Mouse (Mus musculus) lung, embryonic 15.5 days (tissue): ENCODE results near the gene Cfi. TPM values are rescaled to one million over a fixed set of nuclear protein-coding genes. Genes with fewer than 3 reads are reported as not detected.

Source experiments
- ATAC-seq: fragments of 200-750 bp; cut with Nextera tagmentation; 2 replicates; pipeline ENCODE4 v1.8.0; 2017; ENCODE audit warnings: moderate number of reproducible peaks, borderline replicate concordance; ENCODE audit not compliant: low FRiP score, low TSS enrichment; ENCODE audit errors: extremely low read depth
- H3K27ac ChIP-seq: fragments of 300-500 bp; sonication (generic); 2 replicates; pipeline ENCODE4 v1.5.1; 2015; ENCODE audit warnings: moderate library complexity, mild to moderate bottlenecking, inconsistent platforms
- H3K27me3 ChIP-seq: fragments of 300-500 bp; sonication (generic); 2 replicates; pipeline ENCODE4 v1.6.1; 2015; ENCODE audit warnings: inconsistent platforms
- H3K36me3 ChIP-seq: fragments of 300-500 bp; sonication (generic); 2 replicates; pipeline ENCODE4 v1.6.1; 2015; ENCODE audit warnings: inconsistent platforms
- H3K4me1 ChIP-seq: fragments of 300-500 bp; sonication (generic); 2 replicates; pipeline ENCODE4 v1.6.1; 2015; ENCODE audit warnings: inconsistent platforms
- H3K4me2 ChIP-seq: fragments of 300-500 bp; sonication (generic); 2 replicates; pipeline ENCODE4 v1.6.1; 2015; ENCODE audit warnings: inconsistent platforms, mild to moderate bottlenecking, moderate library complexity
- H3K4me3 ChIP-seq: fragments of 300-500 bp; sonication (generic); 2 replicates; pipeline ENCODE4 v1.5.1; 2015; ENCODE audit warnings: mild to moderate bottlenecking, inconsistent platforms
- H3K9ac ChIP-seq: fragments of 300-500 bp; sonication (generic); 2 replicates; pipeline ENCODE4 v1.6.1; 2015; ENCODE audit warnings: inconsistent platforms
- H3K9me3 ChIP-seq: fragments of 300-500 bp; sonication (generic); 2 replicates; pipeline ENCODE4 v1.6.1; 2016; ENCODE audit warnings: inconsistent platforms
- WGBS: fragments of 180-500 bp; shearing (Covaris S2); methylation state at CpG from one replicate; pipeline ENCODE4 v1.1.7; 2015; 5-methylcytosine and 5-hydroxymethylcytosine counted together
- polyA plus RNA-seq: library from polyadenylated mRNA; unstranded; fragments of >200 nt; fragmentation: Nextera tagmentation; extraction: Ambion mirVana; gene quantifications from 2 replicates; pipeline ENCODE4 v1.2.1, GENCODE M21; 2015

The Cfi gene
- polyA plus RNA-seq, 1 experiment from 2014 or later: 19.8 TPM

DNA sequence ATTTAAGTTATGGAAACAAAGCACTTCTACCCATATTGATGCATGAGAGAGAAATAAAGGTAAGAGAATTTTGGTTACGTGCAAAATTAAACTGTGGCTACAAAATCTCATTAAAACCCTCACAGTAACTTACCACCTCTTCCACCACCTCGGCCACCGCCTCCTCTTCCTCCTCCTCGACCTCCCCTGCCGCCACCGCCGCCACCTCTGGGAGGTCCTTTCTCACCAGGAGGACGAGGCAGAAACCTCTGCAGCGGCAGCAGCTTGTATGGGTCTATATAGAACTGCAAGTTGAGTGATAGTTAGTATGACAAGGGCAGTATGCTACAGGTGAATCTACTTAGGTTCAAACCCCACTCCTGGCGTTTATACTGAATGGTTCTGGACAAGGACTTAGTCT lies 9.0 kb upstream of the Cfi start:
- Histone ChIP-seq H3K4me3 (no peak overlapping the region), H3K27me3 (no peaks in the 10 kb centered on the region), H3K36me3 (peaks cover 55% of the 10 kb centered on the region), H3K4me2 (no peak overlapping the region), H3K9ac (no peak overlapping the region), H3K27ac (no peak overlapping the region), H3K9me3 (no peaks in the 10 kb centered on the region), H3K4me1 (peaks cover 17% of the 10 kb centered on the region)
- ATAC-seq: no peak
- WGBS: 88% methylated on average over 10 of the region's 10 CpGs

GRCm38 (mm10) chr3:129827691-129828090 lies 8.0 kb upstream of the Cfi start:
- H3K4me2 ChIP-seq: no peak overlapping the region
- H3K27ac ChIP-seq: no peak overlapping the region
- H3K9ac ChIP-seq: no peak overlapping the region
- H3K27me3 ChIP-seq: no peaks in the 10 kb centered on the region
- ATAC-seq: no peak
- peaks cover 18% of the 10 kb centered on the region for H3K4me1 ChIP-seq
- WGBS: 93% methylated on average over 5 of the region's 5 CpGs
- no peak overlapping the region for H3K4me3 ChIP-seq
- peaks cover 55% of the 10 kb centered on the region for H3K36me3 ChIP-seq
- H3K9me3 ChIP-seq: no peaks in the 10 kb centered on the region

DNA sequence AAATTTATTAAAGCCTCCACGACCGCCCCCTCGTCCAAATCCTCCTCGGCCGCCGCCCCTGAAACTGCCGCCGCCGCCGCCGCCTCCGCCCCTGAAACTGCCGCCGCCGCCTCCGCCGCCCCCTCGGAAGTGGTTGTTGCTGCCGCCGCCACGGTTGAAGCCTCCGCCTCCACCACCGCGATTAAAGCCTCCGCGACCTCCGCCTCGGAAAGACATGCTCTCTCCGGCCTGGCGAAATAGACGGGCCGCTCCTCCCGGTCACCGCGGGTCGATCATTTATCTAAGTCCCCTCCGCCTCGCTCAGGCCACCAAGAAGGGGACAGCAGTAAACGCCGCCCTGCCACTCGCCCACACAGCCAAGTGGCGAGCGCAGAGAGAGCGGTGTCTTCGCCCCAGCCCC lies 5.1 kb upstream of the Cfi start:
- Histone ChIP-seq H3K9ac (peak overlapping the region; percentile 86), H3K4me3 (peak overlapping the region; percentile 99), H3K36me3 (peaks cover 29% of the 10 kb centered on the region), H3K9me3 (no peaks in the 10 kb centered on the region), H3K27me3 (no peaks in the 10 kb centered on the region), H3K4me2 (peak overlapping the region; percentile 66), H3K4me1 (peaks cover 18% of the 10 kb centered on the region), H3K27ac (peak overlapping the region; percentile 90)
- under 1% methylated on average over 41 of the region's 45 CpGs for WGBS
- ATAC-seq: peak; percentile 1; the same call in 1 of the 2 replicates

DNA sequence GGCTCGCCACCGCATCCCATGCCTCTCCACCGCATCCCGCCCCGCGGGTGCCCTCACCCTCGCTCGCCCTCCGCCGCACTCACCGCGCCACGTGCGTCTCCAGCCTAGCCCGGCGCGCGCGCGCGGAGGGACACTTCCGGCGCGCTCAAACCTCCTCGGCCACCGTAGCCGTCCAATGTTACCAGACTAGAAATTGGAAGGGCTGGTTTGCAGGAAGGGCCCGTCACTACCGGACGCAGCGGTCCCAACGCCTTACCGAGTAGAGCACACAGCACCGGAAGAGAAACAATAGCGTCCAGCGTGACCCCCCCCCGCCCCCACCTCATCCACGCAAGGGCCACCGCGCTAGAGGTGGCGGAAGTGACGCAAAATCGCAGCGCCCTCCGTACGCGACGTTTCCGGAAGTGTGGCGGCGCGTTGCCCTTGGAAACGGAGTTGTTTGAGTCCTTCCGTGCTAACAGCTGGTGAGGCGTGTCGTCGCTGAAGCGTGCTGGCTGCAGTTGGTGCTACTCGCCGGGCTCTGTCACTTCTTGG lies 4.6 kb upstream of the Cfi start, which contains the start of gene Gar1:
Gar1 (minus strand) TSS at position 362 of the 534 bp plus-strand sequence.
- Histone ChIP-seq H3K36me3 (peaks cover 25% of the 10 kb centered on the region), H3K4me3 (peak within 1 kb of the TSS; percentile 99), H3K27me3 (no peaks in the 10 kb centered on the region), H3K9ac (peak within 1 kb of the TSS; percentile 86), H3K4me2 (peak within 1 kb of the TSS; percentile 69), H3K27ac (peak within 1 kb of the TSS; percentile 90), H3K9me3 (no peaks in the 10 kb centered on the region), H3K4me1 (peaks cover 18% of the 10 kb centered on the region)
- peak; percentile 93 for ATAC-seq
- under 1% methylated on average over 60 of the region's 60 CpGs for WGBS

- Histone ChIP-seq H3K9me3 (no peaks in the 10 kb centered on the region), H3K4me3 (peak overlapping the region; percentile 15), H3K27ac (peak overlapping the region; percentile 60), H3K9ac (no peak overlapping the region), H3K4me2 (peak overlapping the region; percentile 45), H3K27me3 (no peaks in the 10 kb centered on the region), H3K4me1 (peaks cover 3% of the 10 kb centered on the region; the same call in 1 of the 2 replicates), H3K36me3 (no peaks in the 10 kb centered on the region)
- ATAC-seq: peak; percentile 50; the same call in 1 of the 2 replicates
- 10% methylated on average over 11 of the region's 11 CpGs for WGBS
Measured at GRCm38 (mm10) chr3:129836051-129836697, 490 bp downstream of the Cfi start.

- no peak overlapping the region for H3K4me3 ChIP-seq
- no peaks in the 10 kb centered on the region for H3K9me3 ChIP-seq
- no peak for ATAC-seq
- H3K36me3 ChIP-seq: no peaks in the 10 kb centered on the region
- no peak overlapping the region for H3K27ac ChIP-seq
- WGBS: 64% methylated on average over 6 of the region's 6 CpGs
- no peaks in the 10 kb centered on the region; the same call in 1 of the 2 replicates for H3K4me1 ChIP-seq
- no peak overlapping the region for H3K9ac ChIP-seq
- H3K4me2 ChIP-seq: peak overlapping the region; percentile 45
- no peaks in the 10 kb centered on the region for H3K27me3 ChIP-seq
Measured at GRCm38 (mm10) chr3:129836965-129837364, 1.3 kb downstream of the Cfi start.

- no peak overlapping the region for H3K27ac ChIP-seq
- no peaks in the 10 kb centered on the region for H3K36me3 ChIP-seq
- no peak overlapping the region for H3K9ac ChIP-seq
- H3K4me2 ChIP-seq: no peak overlapping the region
- H3K27me3 ChIP-seq: no peaks in the 10 kb centered on the region
- 42% methylated on average over 7 of the region's 7 CpGs for WGBS
- H3K4me3 ChIP-seq: no peak overlapping the region
- no peaks in the 10 kb centered on the region for H3K9me3 ChIP-seq
- no peaks in the 10 kb centered on the region; the same call in 1 of the 2 replicates for H3K4me1 ChIP-seq
- ATAC-seq: no peak
Measured at GRCm38 (mm10) chr3:129838017-129838416, 2.3 kb downstream of the Cfi start.

- Histone ChIP-seq H3K27ac (no peak overlapping the region), H3K4me3 (no peak overlapping the region), H3K36me3 (no peaks in the 10 kb centered on the region), H3K4me2 (no peak overlapping the region), H3K27me3 (no peaks in the 10 kb centered on the region), H3K9me3 (no peaks in the 10 kb centered on the region), H3K9ac (no peak overlapping the region), H3K4me1 (no peaks in the 10 kb centered on the region)
- no peak for ATAC-seq
- 63% methylated on average over 2 of the region's 2 CpGs for WGBS
Measured at GRCm38 (mm10) chr3:129845868-129846267, 10.2 kb downstream of the Cfi start.

DNA sequence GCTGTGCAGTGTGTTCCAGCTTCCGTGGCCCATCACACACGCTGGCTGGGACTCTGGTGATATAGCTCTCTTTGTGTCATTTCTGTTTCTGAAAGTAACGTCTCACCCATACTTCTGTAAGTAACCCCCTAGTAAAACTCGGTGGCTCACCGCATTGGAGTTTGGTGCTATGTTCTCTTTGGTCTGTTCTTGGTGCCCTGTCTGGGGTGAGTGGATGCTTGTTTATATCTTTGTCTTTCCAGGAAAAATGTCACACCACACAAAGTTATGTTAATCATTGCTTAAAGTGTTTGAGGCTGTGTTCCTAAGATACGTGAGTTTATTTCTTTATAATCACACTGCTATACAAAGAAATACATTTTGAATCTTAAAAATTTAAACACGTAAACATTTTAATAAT lies 11.2 kb downstream of the Cfi start:
- H3K4me1 ChIP-seq: no peaks in the 10 kb centered on the region
- no peaks in the 10 kb centered on the region for H3K9me3 ChIP-seq
- no peak overlapping the region for H3K9ac ChIP-seq
- 75% methylated on average over 7 of the region's 7 CpGs for WGBS
- no peaks in the 10 kb centered on the region for H3K36me3 ChIP-seq
- H3K4me3 ChIP-seq: no peak overlapping the region
- H3K27me3 ChIP-seq: no peaks in the 10 kb centered on the region
- no peak overlapping the region for H3K27ac ChIP-seq
- ATAC-seq: no peak
- H3K4me2 ChIP-seq: no peak overlapping the region

DNA sequence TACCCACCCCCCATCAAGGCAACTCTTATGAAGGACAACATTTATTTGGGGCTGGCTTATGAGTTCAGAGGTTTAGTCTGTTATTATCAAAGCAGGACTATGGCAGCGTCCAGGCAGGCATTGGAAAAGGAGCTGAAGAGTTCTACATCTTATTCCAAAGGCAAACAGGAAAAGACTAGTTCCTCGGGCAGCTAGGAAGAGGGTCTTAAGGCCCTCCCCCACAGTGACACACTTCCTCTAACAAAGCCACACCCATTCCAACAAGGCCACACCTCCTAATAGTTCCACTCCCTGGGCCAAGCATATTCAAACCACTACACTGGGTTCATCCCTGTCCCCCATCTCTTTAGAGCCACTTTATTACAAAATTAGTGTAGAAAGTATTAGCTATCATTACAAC lies 26.9 kb downstream of the Cfi start:
- Histone ChIP-seq H3K36me3 (no peaks in the 10 kb centered on the region), H3K9me3 (no peaks in the 10 kb centered on the region), H3K4me1 (no peaks in the 10 kb centered on the region), H3K27me3 (no peaks in the 10 kb centered on the region), H3K4me3 (no peak overlapping the region), H3K27ac (no peak overlapping the region), H3K4me2 (no peak overlapping the region), H3K9ac (no peak overlapping the region)
- ATAC-seq: no peak
- 63% methylated on average over 2 of the region's 2 CpGs for WGBS

DNA sequence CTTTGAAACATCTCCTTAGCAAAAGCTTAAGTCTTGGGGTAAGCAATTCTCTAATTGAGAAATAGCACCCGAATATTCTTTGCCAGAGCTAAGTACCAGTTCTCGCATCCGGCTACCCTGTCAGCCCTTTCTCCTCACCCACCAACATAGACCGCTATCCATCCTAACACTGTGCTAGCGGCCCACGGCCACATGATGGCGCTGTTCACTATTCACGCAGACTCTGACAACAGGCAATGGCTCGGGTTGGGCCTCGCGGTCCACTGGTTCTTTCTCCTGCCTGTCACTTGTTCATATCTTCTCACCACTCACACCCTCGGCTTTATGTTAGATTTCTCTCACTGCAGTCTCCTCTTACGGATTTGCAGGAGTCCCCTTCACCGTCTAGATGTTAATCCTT lies 28.0 kb downstream of the Cfi start:
- H3K4me1 ChIP-seq: no peaks in the 10 kb centered on the region
- no peak overlapping the region for H3K4me3 ChIP-seq
- H3K9ac ChIP-seq: no peak overlapping the region
- H3K4me2 ChIP-seq: no peak overlapping the region
- H3K27ac ChIP-seq: no peak overlapping the region
- no peaks in the 10 kb centered on the region for H3K27me3 ChIP-seq
- WGBS: 45% methylated on average over 14 of the region's 14 CpGs
- no peaks in the 10 kb centered on the region for H3K36me3 ChIP-seq
- H3K9me3 ChIP-seq: no peaks in the 10 kb centered on the region
- no peak for ATAC-seq

- Histone ChIP-seq H3K36me3 (no peaks in the 10 kb centered on the region), H3K27me3 (no peaks in the 10 kb centered on the region), H3K9me3 (no peaks in the 10 kb centered on the region), H3K27ac (no peak overlapping the region), H3K4me2 (no peak overlapping the region), H3K4me1 (peaks cover 10% of the 10 kb centered on the region), H3K9ac (no peak overlapping the region), H3K4me3 (no peak overlapping the region)
- 85% methylated on average over 10 of the region's 10 CpGs for WGBS
- no peak for ATAC-seq
Measured at GRCm38 (mm10) chr3:129877327-129877726, 41.6 kb downstream of the Cfi start.
